Mouse (Mus musculus) C2C12 (cell line): ENCODE measurements around the gene Gm17949.

Experiments
- CEBPB ChIP-seq: IDR thresholded peaks from one replicate; pipeline ENCODE4 v1.6.1; 2011; ENCODE audit warnings: low read depth, mild to moderate bottlenecking, control low read depth, moderate library complexity
- CTCF ChIP-seq: IDR thresholded peaks from one replicate; pipeline ENCODE4 v1.5.1; 2011; ENCODE audit not compliant: control insufficient read depth, insufficient read depth, insufficient read length
- FOSL1 ChIP-seq: IDR thresholded peaks from one replicate; pipeline ENCODE4 v1.8.0; 2011; ENCODE audit warnings: mild to moderate bottlenecking, low read length; ENCODE audit not compliant: poor library complexity, insufficient read depth, severe bottlenecking
- MAX ChIP-seq: IDR thresholded peaks from one replicate; pipeline ENCODE4 v1.6.1; 2011; ENCODE audit warnings: mild to moderate bottlenecking, control low read depth
- MYOD1 ChIP-seq: IDR thresholded peaks from one replicate; pipeline ENCODE4 v1.6.1; 2011; ENCODE audit warnings: low read depth; ENCODE audit not compliant: control insufficient read depth, insufficient read length
- MYOG ChIP-seq: IDR thresholded peaks from one replicate; pipeline ENCODE4 v1.6.1; 2011; ENCODE audit not compliant: control insufficient read depth, insufficient read length; ENCODE audit errors: extremely low read depth
- USF1 ChIP-seq: IDR thresholded peaks from one replicate; pipeline ENCODE4 v1.6.1; 2011; ENCODE audit warnings: low read depth, mild to moderate bottlenecking, control low read depth, moderate library complexity

GRCm38 (mm10) chr17:56999968-57000609 is 11.2 kb upstream of the Gm17949 start, which contains the start of gene Pspn:
- TF ChIP-seq CTCF (no peak), USF1 (no peak), FOSL1 (no peak), CEBPB (no peak), MAX (no peak), MYOG (no peak), MYOD1 (no peak)
